Mouse (Mus musculus) R1 (cell line): ENCODE measurements around the gene Zar1l.

Source experiments
- DNase-seq: peaks from one replicate; pipeline ENCODE4 v3.0.0-alpha.2; 2018; ENCODE audit warnings: low read depth, low spot score

The Zar1l gene

GRCm38 (mm10) chr5:150485198-150485597 is 32.8 kb downstream of the Zar1l start:
- peak; percentile 48 for DNase-seq

- DNase-seq = no peak
Measured at GRCm38 (mm10) chr5:150478612-150479011, 39.4 kb downstream of the Zar1l start.

GRCm38 (mm10) chr5:150477364-150477763 is 40.6 kb downstream of the Zar1l start:
- DNase-seq = no peak

- no peak for DNase-seq
Measured at GRCm38 (mm10) chr5:150468431-150468830, 49.5 kb downstream of the Zar1l start.

- peak; percentile 61 for DNase-seq
Measured at GRCm38 (mm10) chr5:150466132-150466531, 51.8 kb downstream of the Zar1l start.

- no peak for DNase-seq
Measured at GRCm38 (mm10) chr5:150465218-150465617, 52.7 kb downstream of the Zar1l start.

GRCm38 (mm10) chr5:150464721-150465120 is 53.2 kb downstream of the Zar1l start:
- DNase-seq = no peak

GRCm38 (mm10) chr5:150459801-150460200 is 58.2 kb downstream of the Zar1l start:
- peak; percentile 63 for DNase-seq

- DNase-seq = no peak
Measured at GRCm38 (mm10) chr5:150457904-150458739, 59.8 kb downstream of the Zar1l start.

- no peak for DNase-seq
Measured at GRCm38 (mm10) chr5:150457165-150457903, 60.6 kb downstream of the Zar1l start.
